Mouse (Mus musculus) heart, adult 2 months (tissue): ENCODE measurements around the gene Zfhx3.

ENCODE experiments used
- CTCF ChIP-seq: fragments of 200-600 bp; IDR thresholded peaks from 2 replicates; pipeline ENCODE4 v1.8.1; 2022; ENCODE audit warnings: antibody characterized with exemption, mild to moderate bottlenecking, moderate library complexity
- EP300 ChIP-seq: fragments of 200-500 bp; IDR thresholded peaks from 2 replicates; pipeline ENCODE4 v1.6.1; 2011; ENCODE audit warnings: low read depth, low read length, control low read depth; ENCODE audit not compliant: insufficient read depth

DNA sequence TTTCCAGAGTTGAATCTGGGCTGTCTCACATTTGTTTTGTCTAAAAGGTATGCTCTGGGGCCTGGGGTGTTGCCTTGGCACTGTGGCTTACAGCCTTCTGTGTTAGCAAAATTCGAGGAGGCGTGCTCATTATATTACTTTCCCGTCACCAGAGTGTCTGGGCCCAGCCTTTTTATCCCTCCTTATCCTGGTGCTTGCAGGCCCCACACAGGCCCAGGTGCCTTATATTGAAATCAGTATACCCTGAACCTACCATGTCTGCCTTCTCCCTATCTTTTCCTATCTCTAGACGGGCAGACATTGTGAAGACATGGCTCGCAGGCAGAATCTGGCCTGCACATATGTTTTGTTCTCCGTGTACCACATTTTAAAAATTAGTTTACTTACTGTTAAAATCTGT, 797.1 kb downstream of the Zfhx3 start:
- no peak for TF ChIP-seq CTCF
- no peak for TF ChIP-seq EP300
